Mouse (Mus musculus): ENCODE results near the gene Armc5.

DNA sequence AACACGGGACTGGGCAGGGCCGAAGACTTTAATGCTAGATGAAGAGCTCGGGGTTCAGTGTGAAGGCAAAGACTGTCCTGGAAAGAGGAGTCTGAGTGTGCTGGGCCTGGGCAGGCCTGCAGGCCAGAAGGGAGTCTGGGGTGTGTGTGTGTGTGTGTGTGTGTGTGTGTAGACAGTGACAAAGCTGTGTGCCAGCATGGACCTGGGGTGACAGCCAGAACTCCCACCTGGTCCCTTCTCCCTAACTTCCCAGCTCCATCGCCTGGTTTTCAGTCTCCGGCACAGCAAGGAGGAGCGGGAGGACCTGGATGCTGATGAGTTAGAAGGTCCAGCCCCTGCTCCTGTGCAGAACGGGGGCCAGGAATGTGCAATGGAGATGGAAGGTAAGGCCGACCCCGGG, 34.4 kb downstream of the Armc5 start:
- TF ChIP-seq CTCF (IDR thresholded peaks at IDR 0.05; ENCODE audit: borderline replicate concordance, extremely low read depth, insufficient read depth, insufficient read length) (no peak), POLR2A (IDR thresholded peaks at IDR 0.05; ENCODE audit: borderline replicate concordance, extremely low read depth, insufficient read depth, insufficient read length, poor library complexity, severe bottlenecking) (no peak)
